Mouse (Mus musculus): ENCODE measurements at regions not wholly inside any gene's neighbourhood (a gene's known extent, or its start where the extent isn't known, plus 50 kb on each side); places are given as distances from the start of the nearest gene placed in this dataset.
"Not testable (repeated sequence)": the region's sequence is repeated elsewhere in the genome, so short reads cannot be mapped to it uniquely, and the experiment has no call there.

DNA sequence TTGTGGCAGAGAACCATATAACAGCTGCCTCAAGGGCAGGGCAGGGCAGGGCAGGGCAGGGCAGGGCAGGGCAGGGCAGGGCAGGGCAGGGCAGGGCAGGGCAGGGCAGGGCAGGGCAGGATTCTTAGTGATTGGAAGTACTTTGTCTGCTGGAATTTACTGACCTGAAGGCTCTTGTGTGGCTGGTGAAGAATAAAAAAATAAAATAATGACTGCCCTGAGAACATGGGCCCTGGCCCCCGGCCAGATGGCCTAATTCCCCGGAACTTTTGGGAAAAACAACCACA is 169.3 kb downstream of the Qk start:
- 75% methylated on average over 2 of the region's 2 CpGs for WGBS
- H3K9me3 ChIP-seq (ENCODE audit: control insufficient read depth, low read length); DNase-seq (ENCODE audit: low spot score); H3K4me2 ChIP-seq (replicated peaks; ENCODE audit: low read depth, low read length); H3K36me3 ChIP-seq (ENCODE audit: control insufficient read depth, insufficient read depth, low read length); ATAC-seq (ENCODE audit: low FRiP score); H3K4me1 ChIP-seq (replicated peaks; ENCODE audit: control insufficient read depth, insufficient read depth, low read length); H3K27me3 ChIP-seq (ENCODE audit: control insufficient read depth, insufficient read depth, low read length); H3K9ac ChIP-seq (ENCODE audit: low read depth, low read length); H3K4me3 ChIP-seq (ENCODE audit: low read depth, low read length); H3K27ac ChIP-seq (ENCODE audit: low read depth, low read length): not testable (repeated sequence)

DNA sequence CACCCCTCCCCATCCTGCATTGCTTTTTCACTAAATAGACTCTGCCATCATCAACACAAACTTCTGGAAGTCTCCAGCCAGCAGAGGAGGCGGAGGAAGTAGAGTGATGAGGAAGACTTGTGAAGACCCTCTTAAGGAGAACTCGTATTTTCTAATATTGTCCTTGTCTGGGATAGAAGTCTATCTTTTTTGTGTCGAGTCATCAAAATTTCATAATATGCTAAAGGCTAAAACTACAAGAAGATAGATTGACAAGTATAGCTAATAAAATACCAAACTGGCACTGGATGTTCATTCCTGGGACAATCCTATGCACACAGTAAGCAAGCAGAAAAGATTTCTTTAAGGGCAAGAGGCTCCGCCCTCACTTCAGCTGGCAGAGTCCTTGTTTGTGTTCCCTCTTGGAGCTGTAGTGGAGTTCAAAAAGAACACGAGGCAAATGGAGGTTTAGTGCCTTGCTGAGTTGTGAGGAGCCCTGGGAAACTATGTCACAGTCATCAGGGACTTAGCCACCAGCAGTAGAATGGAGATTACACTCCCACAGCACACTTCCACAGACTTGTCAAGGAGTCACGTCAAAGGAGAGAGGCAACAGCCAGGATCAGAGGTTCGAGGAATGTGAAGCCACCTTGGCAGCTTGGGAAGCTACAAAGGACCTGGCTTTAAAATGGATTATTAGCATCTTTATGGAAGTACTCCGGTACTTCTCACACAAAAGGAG is 169.8 kb downstream of the Qk start:
- ATAC-seq (ENCODE audit: low FRiP score): no peak
- no peak for DNase-seq (ENCODE audit: low spot score)
- H3K4me1 ChIP-seq (replicated peaks; ENCODE audit: control insufficient read depth, insufficient read depth, low read length): peaks cover 4% of the 10 kb centered on the region; the same call in 1 of the 2 replicates
- H3K36me3 ChIP-seq (ENCODE audit: control insufficient read depth, insufficient read depth, low read length): no peaks in the 10 kb centered on the region
- no peak overlapping the region for H3K4me3 ChIP-seq (ENCODE audit: low read depth, low read length)
- H3K27me3 ChIP-seq (ENCODE audit: control insufficient read depth, insufficient read depth, low read length): no peaks in the 10 kb centered on the region
- H3K27ac ChIP-seq (ENCODE audit: low read depth, low read length): no peak overlapping the region
- no peak overlapping the region for H3K4me2 ChIP-seq (replicated peaks; ENCODE audit: low read depth, low read length)
- H3K9ac ChIP-seq (ENCODE audit: low read depth, low read length): no peak overlapping the region
- no peaks in the 10 kb centered on the region for H3K9me3 ChIP-seq (ENCODE audit: control insufficient read depth, low read length)
- whole genome bisulfite sequencing: 74% methylated on average over 8 of the region's 8 CpGs

DNA sequence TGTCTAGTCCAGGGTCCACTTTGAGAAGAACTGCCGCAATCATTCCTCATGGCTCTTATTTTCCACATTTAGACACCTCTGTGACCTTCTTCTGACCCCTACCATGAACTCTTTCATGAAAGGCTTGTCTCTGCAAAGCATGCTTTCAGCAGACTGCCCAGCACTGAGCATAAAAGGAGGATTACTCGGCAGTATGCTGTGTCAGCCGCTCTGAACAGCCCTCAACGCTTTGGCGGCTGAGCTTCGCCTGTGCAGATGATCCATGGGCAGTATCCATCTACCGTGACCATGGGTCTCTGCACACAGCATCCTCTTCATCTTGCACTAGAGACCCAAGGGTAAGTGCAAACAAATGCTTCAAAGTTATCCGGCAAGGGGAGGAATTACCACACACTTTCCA is 172.5 kb downstream of the Qk start:
- H3K27ac ChIP-seq (ENCODE audit: low read depth, low read length): no peak overlapping the region
- H3K27me3 ChIP-seq (ENCODE audit: control insufficient read depth, insufficient read depth, low read length): no peaks in the 10 kb centered on the region
- no peaks in the 10 kb centered on the region for H3K9me3 ChIP-seq (ENCODE audit: control insufficient read depth, low read length)
- WGBS: 31% methylated on average over 8 of the region's 8 CpGs
- H3K4me1 ChIP-seq (replicated peaks; ENCODE audit: control insufficient read depth, insufficient read depth, low read length): peaks cover 4% of the 10 kb centered on the region; the same call in 1 of the 2 replicates
- H3K4me2 ChIP-seq (replicated peaks; ENCODE audit: low read depth, low read length): no peak overlapping the region
- no peaks in the 10 kb centered on the region for H3K36me3 ChIP-seq (ENCODE audit: control insufficient read depth, insufficient read depth, low read length)
- no peak; the same call in 1 of the 2 replicates for ATAC-seq (ENCODE audit: low FRiP score)
- H3K9ac ChIP-seq (ENCODE audit: low read depth, low read length): no peak overlapping the region
- H3K4me3 ChIP-seq (ENCODE audit: low read depth, low read length): no peak overlapping the region
- DNase-seq (ENCODE audit: low spot score): peak; percentile 19

DNA sequence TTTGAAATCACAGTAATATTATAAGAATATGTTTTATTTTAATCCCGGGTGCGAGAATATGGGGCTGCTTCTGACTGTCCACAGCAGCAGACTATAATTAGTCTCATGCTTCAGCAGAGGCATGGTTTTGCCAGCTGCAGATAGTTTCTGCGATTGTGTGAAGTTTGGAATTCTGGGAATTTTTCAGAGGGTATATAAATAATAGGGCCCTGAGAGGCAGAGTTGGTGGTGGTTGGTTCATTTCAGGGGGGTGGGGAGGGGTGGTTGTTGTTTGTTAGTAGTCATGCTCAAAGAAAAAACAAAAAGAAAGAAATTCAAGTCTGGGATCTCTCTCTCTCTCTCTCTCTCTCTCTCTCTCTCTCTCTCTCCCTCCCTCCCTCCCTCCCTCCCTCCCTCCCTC is 173.1 kb downstream of the Qk start:
- Histone ChIP-seq H3K27me3 (ENCODE audit: control insufficient read depth, insufficient read depth, low read length) (no peaks in the 10 kb centered on the region), H3K36me3 (ENCODE audit: control insufficient read depth, insufficient read depth, low read length) (no peaks in the 10 kb centered on the region), H3K9me3 (ENCODE audit: control insufficient read depth, low read length) (no peaks in the 10 kb centered on the region), H3K4me3 (ENCODE audit: low read depth, low read length) (no peak overlapping the region), H3K9ac (ENCODE audit: low read depth, low read length) (no peak overlapping the region), H3K27ac (ENCODE audit: low read depth, low read length) (no peak overlapping the region), H3K4me1 (replicated peaks; ENCODE audit: control insufficient read depth, insufficient read depth, low read length) (peaks cover 4% of the 10 kb centered on the region; the same call in 1 of the 2 replicates), H3K4me2 (replicated peaks; ENCODE audit: low read depth, low read length) (no peak overlapping the region)
- no peak for ATAC-seq (ENCODE audit: low FRiP score)
- WGBS: 85% methylated on average over 3 of the region's 3 CpGs
- DNase-seq (ENCODE audit: low spot score): no peak

DNA sequence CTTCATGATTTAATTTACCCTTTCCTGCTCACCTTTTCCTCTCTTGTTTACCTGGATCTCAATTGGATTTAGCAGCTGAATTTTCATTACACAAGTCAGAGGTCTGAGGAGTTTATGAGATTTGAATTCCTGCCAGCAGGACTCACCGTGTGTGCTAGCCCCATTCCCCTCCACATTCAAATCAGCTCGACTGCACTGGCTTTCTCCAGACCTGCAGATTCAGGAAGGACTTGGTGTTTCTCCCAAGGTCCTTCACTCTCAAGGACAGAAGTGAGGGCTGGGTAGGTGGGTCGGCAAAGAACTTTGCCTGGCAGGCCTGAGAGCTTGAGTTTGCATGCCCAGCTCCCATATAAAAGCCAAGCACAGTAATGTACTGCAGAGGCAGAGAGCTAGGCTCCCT is 180.8 kb downstream of the Qk start:
- Histone ChIP-seq H3K9me3 (ENCODE audit: control insufficient read depth, low read length) (no peaks in the 10 kb centered on the region), H3K4me2 (replicated peaks; ENCODE audit: low read depth, low read length) (no peak overlapping the region), H3K27me3 (ENCODE audit: control insufficient read depth, insufficient read depth, low read length) (no peaks in the 10 kb centered on the region), H3K4me3 (ENCODE audit: low read depth, low read length) (no peak overlapping the region), H3K4me1 (replicated peaks; ENCODE audit: control insufficient read depth, insufficient read depth, low read length) (no peaks in the 10 kb centered on the region), H3K36me3 (ENCODE audit: control insufficient read depth, insufficient read depth, low read length) (no peaks in the 10 kb centered on the region), H3K9ac (ENCODE audit: low read depth, low read length) (no peak overlapping the region), H3K27ac (ENCODE audit: low read depth, low read length) (no peak overlapping the region)
- 67% methylated on average over 3 of the region's 3 CpGs for WGBS
- no peak for ATAC-seq (ENCODE audit: low FRiP score)
- no peak for DNase-seq (ENCODE audit: low spot score)

DNA sequence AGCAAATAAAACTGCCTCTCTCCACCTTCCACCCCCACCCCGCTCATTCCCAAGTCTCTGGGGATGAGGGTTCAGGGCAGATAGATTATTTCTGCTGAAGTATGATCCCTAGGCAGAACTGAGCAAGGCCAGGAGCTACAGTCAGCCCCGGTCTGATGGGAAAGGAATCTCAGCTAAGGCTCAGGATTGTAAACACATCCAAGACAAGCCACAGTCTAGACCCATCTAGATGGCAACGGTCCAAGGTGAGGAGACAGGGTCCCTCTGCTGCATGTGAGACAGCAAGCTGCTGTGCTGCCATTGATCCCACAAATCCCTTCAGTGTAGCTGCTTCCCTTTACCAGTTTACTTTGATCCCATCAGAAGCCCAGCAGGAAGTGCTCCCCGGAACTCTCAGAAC is 181.3 kb downstream of the Qk start:
- Histone ChIP-seq H3K4me2 (replicated peaks; ENCODE audit: low read depth, low read length) (no peak overlapping the region), H3K27ac (ENCODE audit: low read depth, low read length) (no peak overlapping the region)

DNA sequence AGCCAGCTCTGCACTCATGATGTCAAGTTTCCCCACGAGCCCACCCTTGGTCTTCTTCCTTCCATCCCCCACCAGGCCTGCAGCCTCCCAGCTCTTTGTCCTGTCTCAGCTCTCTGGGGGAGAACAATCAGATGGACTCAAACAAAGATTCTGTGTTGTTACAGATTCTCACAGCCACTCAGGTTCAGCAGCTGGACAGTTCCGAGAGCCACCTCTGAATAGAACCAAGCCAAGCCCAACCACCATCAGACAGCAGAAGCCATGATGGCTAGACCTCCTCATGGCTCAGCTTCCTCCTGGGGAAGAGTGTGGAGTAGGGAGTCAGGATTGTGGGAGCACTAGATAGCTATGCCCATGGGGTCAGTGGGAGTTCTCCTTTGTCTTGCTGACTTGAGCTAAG is 184.5 kb downstream of the Qk start:
- Histone ChIP-seq H3K4me3 (ENCODE audit: low read depth, low read length) (no peak overlapping the region), H3K9me3 (ENCODE audit: control insufficient read depth, low read length) (no peaks in the 10 kb centered on the region), H3K9ac (ENCODE audit: low read depth, low read length) (no peak overlapping the region), H3K27me3 (ENCODE audit: control insufficient read depth, insufficient read depth, low read length) (no peaks in the 10 kb centered on the region), H3K27ac (ENCODE audit: low read depth, low read length) (no peak overlapping the region), H3K4me1 (replicated peaks; ENCODE audit: control insufficient read depth, insufficient read depth, low read length) (no peaks in the 10 kb centered on the region), H3K36me3 (ENCODE audit: control insufficient read depth, insufficient read depth, low read length) (no peaks in the 10 kb centered on the region), H3K4me2 (replicated peaks; ENCODE audit: low read depth, low read length) (no peak overlapping the region)
- WGBS: 66% methylated on average over 2 of the region's 2 CpGs
- DNase-seq (ENCODE audit: low spot score) (peak; percentile 23), ATAC-seq (ENCODE audit: low FRiP score) (no peak)

More for the DNA sequence above, 181.3 kb downstream of the Qk start:
- WGBS: 90% methylated on average over 4 of the region's 4 CpGs
- Histone ChIP-seq H3K9me3 (ENCODE audit: control insufficient read depth, low read length) (no peaks in the 10 kb centered on the region), H3K9ac (ENCODE audit: low read depth, low read length) (no peak overlapping the region), H3K4me1 (replicated peaks; ENCODE audit: control insufficient read depth, insufficient read depth, low read length) (no peaks in the 10 kb centered on the region), H3K36me3 (ENCODE audit: control insufficient read depth, insufficient read depth, low read length) (no peaks in the 10 kb centered on the region), H3K27me3 (ENCODE audit: control insufficient read depth, insufficient read depth, low read length) (no peaks in the 10 kb centered on the region), H3K4me3 (ENCODE audit: low read depth, low read length) (no peak overlapping the region)
- DNase-seq (ENCODE audit: low spot score): no peak
- no peak for ATAC-seq (ENCODE audit: low FRiP score)

DNA sequence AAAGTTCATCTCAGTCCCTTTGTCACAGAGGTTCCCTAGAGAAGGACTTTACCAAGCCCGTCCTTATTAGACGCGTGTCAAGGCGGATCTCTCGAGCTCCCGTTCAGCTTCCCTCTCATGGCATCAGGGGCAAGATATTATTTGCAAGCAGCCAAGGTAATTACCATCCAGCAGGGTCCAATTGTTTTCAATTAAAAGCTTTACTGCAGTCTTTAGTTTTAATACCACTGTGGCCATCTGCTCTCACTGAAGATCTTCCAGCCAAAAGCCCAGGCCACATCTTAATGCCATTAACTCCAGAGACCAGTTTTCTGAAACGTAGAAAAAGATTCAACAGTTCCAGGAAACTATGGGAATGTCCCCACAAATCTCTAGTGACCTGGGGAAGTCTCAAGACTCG is 191.1 kb downstream of the Qk start:
- no peak for ATAC-seq (ENCODE audit: low FRiP score)
- WGBS: 74% methylated on average over 8 of the region's 8 CpGs
- H3K27ac ChIP-seq (ENCODE audit: low read depth, low read length): no peak overlapping the region

DNA sequence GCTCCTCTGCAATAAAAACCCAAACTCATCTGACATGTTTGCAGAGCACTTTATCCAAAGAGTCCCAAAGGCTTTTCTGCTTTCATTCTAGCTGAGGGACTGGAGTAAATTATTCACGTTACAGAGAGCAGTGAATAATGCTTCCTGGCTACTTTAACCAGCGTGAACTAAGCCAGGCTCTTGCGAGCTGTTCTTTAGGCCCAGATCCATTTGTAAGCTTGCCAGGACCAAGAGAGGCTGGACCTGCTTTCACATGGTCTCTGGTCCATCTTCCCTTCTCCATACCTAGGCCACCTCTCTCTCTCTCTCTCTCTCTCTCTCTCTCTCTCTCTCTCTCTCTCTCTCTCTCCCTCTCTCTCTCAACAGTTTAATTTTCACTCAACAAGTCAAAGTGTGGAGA is 197.2 kb downstream of the Qk start:
- Histone ChIP-seq H3K27ac (ENCODE audit: low read depth, low read length) (no peak overlapping the region), H3K4me1 (replicated peaks; ENCODE audit: control insufficient read depth, insufficient read depth, low read length) (no peaks in the 10 kb centered on the region), H3K9ac (ENCODE audit: low read depth, low read length) (no peak overlapping the region), H3K4me2 (replicated peaks; ENCODE audit: low read depth, low read length) (no peak overlapping the region), H3K9me3 (ENCODE audit: control insufficient read depth, low read length) (no peaks in the 10 kb centered on the region), H3K27me3 (ENCODE audit: control insufficient read depth, insufficient read depth, low read length) (no peaks in the 10 kb centered on the region), H3K4me3 (ENCODE audit: low read depth, low read length) (no peak overlapping the region), H3K36me3 (ENCODE audit: control insufficient read depth, insufficient read depth, low read length) (no peaks in the 10 kb centered on the region)
- 70% methylated on average over 3 of the region's 3 CpGs for WGBS
- ATAC-seq (ENCODE audit: low FRiP score): no peak
- no peak for DNase-seq (ENCODE audit: low spot score)

More for the DNA sequence above, 191.1 kb downstream of the Qk start:
- Histone ChIP-seq H3K27me3 (ENCODE audit: control insufficient read depth, insufficient read depth, low read length) (no peaks in the 10 kb centered on the region), H3K36me3 (ENCODE audit: control insufficient read depth, insufficient read depth, low read length) (no peaks in the 10 kb centered on the region), H3K4me1 (replicated peaks; ENCODE audit: control insufficient read depth, insufficient read depth, low read length) (no peaks in the 10 kb centered on the region), H3K4me2 (replicated peaks; ENCODE audit: low read depth, low read length) (no peak overlapping the region), H3K9me3 (ENCODE audit: control insufficient read depth, low read length) (no peaks in the 10 kb centered on the region), H3K9ac (ENCODE audit: low read depth, low read length) (no peak overlapping the region), H3K4me3 (ENCODE audit: low read depth, low read length) (no peak overlapping the region)
- no peak for DNase-seq (ENCODE audit: low spot score)
